Mouse (Mus musculus) adrenal gland, adult 18-20 months (tissue): ENCODE data around the gene Rrbp1. TPM values are rescaled to one million over a fixed set of nuclear protein-coding genes. Genes with fewer than 3 reads are reported as not detected.

Experiments used
- DNase-seq, 2 experiments: peaks; one replicate each; pipeline ENCODE4 v3.0.0; 2021 to 2022; ENCODE audit warnings: low spot score in 2 of 2
- long read RNA-seq, 2 experiments: library from polyadenylated mRNA; stranded (forward); transcript quantifications; one replicate each; pipeline ENCODE4 v2.0.0; 2021
- total RNA-seq, 2 experiments: library from RNA; stranded (reverse); gene quantifications; 1 replicate in 1 of 2; 2 replicates in 1 of 2; pipeline ENCODE4 v1.2.3; 2021

Gene Rrbp1
- 100 to 1,000 TPM; 152 to 176 TPM for total RNA-seq
- long read RNA-seq, experiment 1, full-length matches to known transcripts: 21 of 56 reads
- long read RNA-seq, experiment 1, partial matches to known transcripts: 24 of 56 reads
- long read RNA-seq, experiment 1, other reads (novel, unspliced or antisense): 11 of 56 reads
- long read RNA-seq, experiment 2, full-length matches to known transcripts: 34 of 135 reads
- long read RNA-seq, experiment 2, partial matches to known transcripts: 83 of 135 reads
- long read RNA-seq, experiment 2, other reads (novel, unspliced or antisense): 18 of 135 reads

DNA sequence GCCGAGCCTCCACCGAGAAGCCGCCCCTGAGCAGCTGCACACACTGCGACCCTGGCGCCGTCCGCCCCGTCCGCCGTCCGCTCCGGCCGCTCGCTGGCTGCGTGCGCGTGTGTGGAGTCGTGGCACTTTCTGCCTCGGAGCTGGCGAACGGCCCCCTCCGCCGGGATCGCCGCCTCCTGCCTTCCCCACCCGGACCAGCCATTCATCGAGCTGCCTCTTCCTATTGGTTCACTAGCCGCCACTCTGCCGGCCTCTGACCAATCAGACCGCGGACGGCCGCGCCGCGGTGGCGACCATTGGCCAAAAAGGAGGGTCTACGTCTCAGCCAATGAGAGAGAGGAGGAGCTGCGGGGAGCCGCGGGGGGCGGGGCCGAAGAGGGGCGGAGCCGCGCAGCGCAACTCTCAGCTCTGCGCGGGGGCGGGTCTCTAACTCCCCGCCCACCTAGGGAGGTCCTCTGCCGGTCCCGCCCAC, at the start of gene Rrbp1:
Rrbp1 (minus strand) TSS at position 184 of the 472 bp plus-strand sequence.
- DNase-seq: peak; percentile 96 to 97

- DNase-seq: no peak
Observed at GRCm38 (mm10) chr2:144057735-144058134, 46.7 kb upstream of the Rrbp1 start.

GRCm38 (mm10) chr2:144052410-144053065, 41.5 kb upstream of the Rrbp1 start:
- no peak for DNase-seq

- DNase-seq: no peak
Observed at GRCm38 (mm10) chr2:144050861-144051260, 39.8 kb upstream of the Rrbp1 start.

DNA sequence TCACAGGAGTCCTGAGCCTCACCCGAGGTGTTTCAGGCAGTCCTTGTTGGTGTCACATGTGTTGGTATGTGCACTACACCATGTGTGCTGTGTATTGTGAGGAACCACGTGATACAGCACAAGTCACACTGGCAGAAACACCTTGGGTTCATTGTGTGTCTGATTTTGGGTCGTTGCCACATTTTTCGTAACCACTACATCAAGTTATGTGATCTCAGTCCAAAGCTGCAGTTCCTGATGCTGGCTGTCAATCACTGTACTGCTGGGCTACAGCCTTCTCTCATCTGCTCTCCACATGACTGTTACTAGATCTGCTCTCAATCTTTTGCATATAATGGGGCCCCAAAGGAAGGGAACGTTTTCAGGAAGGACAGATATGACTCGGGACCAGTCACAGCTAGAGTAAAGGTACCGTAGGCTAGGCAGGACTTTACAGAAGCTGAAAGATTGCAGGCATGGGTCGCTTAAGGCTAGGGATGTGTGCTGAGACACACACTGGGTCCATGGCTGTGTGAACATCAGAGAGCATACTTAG, 39.1 kb upstream of the Rrbp1 start:
- no peak for DNase-seq

- no peak for DNase-seq
Observed at GRCm38 (mm10) chr2:144046916-144047315, 35.9 kb upstream of the Rrbp1 start.

- DNase-seq: no peak
Observed at GRCm38 (mm10) chr2:144045756-144046560, 34.9 kb upstream of the Rrbp1 start.

DNA sequence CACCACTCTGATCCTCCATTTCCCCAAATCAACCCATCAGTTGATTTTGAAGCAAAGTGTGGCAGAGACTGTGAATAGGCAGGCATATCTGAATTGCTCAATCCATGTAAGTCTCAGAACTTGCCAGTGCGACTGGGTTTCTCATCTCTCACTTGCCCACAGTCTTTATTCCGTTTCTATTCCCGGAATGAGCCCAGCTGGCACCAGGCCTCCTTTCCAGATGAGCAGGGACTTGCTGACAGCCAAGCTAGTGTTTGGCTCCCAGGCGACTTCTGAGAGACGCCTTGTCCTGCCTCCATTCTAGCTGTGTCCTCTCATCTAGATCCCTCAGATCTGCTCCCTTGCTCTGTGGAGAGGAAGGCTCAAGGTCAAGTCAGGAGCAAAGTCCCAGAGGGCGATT, 33.7 kb upstream of the Rrbp1 start:
- no peak for DNase-seq

- no peak for DNase-seq
Observed at GRCm38 (mm10) chr2:144032664-144033063, 21.6 kb upstream of the Rrbp1 start, which contains the start of gene Banf2. Gene Banf2, plus strand, starts transcription at chr2:144033059.

DNA sequence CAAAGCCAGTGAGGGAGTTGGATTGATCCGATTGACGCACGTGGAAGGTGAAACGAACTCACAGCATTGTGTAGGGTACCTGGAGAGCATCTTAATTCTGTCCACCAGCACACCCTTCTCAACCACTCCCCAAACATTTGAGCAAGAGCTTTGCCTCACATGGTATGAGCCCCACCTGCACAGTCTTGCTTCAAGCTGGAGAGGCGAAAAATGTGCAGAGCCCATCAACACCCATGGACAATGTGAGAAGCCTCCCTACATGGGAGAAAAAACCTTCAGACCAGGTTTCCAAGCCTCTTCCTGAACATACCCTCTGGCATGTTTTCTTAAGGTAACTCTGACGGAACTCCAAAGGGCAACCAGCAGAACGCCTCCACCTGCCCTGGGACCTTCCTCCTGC, 19.7 kb upstream of the Rrbp1 start:
- DNase-seq: no peak

DNA sequence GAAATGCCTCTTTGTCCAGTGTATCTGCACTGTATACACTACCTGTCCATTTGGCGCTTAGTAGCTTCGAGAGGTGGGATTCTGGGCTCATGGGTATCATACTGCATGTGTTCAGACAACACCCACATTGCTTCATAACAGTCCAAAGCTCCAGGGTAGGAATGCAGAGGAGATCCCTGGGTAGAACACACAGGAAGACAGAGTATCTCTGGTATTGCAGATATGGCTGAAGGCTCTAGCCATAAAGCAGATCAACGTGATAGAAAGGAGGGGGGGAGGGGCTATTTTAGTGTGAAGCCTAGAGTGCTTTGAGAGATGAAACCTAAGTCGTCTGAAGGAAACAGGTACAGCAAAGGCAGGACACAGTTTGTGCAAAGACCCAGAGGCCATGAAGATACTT, 15.4 kb upstream of the Rrbp1 start:
- DNase-seq: no peak

DNA sequence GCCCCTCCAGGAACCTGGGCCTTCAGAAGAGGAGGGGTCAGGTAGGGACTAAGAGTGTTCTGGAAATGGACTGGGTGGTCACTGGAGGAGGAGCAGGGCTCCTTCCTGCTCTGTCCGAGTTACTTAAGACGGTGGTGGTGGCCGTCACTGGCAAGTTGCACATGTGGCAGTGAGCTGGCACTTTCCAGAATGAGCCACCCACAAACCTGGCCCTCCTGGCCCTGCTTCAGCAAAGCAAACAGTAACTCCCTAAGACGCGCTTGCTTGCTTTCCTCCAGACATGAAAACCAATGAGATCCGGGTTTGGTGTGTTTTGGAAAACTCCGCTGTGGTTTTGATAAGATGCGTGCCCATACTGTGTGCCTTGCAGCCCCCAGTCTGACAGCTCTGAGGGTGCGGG, 14.3 kb upstream of the Rrbp1 start:
- DNase-seq: no peak

GRCm38 (mm10) chr2:144022441-144022840, 11.4 kb upstream of the Rrbp1 start:
- DNase-seq: no peak

DNA sequence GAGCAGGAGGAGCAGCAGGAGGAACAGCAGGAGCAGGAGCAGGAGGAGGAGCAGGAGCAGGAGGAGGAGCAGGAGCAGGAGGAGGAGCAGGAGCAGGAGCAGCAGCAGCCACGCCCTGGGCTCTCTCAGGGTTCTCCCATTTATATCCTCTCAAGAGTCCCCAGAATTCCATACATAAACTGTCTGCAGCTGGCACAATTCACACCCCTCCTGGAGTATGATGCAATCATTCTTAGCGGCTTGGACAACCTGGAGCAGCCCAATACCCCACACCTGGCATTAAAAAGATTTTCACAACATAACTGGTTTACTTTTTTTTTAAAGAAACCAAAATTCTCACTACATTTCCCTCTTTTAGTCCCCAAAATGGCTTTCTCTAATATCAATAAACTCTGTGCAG, 8.9 kb upstream of the Rrbp1 start:
- no peak for DNase-seq

GRCm38 (mm10) chr2:144015861-144016260, 4.8 kb upstream of the Rrbp1 start:
- DNase-seq: no peak

DNA sequence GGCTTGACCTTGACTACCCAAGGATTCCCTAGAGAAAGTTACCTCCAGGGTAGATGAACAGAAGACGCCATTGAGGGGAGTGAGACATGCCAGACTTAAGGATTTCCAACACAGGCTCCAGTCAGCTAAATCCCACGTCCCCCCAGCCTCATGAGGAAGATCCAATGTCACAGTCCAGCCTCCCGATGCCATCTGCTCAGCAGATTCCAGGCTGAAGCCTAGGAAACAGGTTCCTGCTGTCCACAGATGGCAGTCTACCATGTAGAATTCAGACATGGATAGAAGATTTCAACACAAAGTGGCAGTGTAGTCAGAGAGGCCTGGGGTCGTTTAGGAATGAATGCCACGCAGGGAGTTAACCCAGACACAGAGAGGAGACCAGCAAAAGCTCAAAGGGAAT, 3.4 kb upstream of the Rrbp1 start:
- DNase-seq: no peak

DNA sequence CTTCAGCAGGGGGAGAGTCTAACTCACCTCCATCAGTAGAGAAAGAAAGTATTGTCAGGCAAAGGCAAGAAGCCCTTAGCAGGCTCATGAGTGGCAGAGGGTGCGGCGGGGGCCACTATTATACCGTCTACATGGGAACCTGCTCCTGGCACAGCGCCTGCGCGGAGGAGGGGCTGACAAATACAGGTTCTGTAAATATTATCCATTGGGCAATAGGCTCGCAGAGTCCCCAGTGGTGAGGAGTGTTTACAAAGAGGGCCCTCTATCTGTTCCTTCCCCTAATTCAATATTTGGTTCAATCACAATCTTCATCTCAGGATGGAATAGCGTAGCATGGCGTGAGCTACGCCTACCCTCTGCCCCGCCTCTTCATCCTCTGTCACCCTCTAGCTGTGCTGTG, 3.0 kb upstream of the Rrbp1 start:
- no peak for DNase-seq

- peak; percentile 87 for DNase-seq
Observed at GRCm38 (mm10) chr2:144010282-144011044, 600 bp downstream of the Rrbp1 start.

DNA sequence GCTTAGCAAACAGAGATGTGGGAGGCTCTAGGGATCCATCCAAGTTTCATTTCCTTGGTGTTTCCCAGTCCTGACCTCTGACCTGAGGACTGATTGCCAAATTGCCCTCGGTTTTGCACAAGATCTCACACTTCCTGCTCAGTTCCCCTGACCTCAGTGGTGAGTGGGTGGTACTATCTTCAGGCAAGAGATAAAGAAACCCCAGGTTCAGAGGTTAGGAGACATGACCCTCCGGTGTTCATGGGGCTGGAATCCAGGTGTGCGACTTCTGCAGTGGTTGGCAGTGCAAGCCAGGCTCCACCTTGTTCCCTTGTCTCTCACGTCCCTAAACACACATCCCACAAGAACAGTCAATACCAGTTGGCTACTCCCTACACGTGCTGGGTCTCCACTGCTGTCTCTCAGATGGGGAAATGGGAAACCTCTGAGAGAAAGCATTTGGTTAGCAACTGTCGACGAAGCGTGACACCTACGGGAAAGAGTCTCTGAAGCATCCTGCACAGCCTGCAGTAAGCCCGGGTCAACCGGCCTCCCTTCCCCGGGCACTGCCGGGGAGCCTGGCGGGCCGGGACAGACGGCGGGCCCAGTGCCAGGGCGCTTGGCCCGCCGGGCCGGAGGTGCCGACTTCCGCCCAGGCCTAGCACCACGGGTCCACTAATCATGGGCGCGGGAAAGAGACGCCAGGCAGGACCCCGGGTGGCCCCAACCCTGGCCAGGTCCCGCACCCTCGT, 1.3 kb downstream of the Rrbp1 start:
- peak; percentile 49 to 59 for DNase-seq

DNA sequence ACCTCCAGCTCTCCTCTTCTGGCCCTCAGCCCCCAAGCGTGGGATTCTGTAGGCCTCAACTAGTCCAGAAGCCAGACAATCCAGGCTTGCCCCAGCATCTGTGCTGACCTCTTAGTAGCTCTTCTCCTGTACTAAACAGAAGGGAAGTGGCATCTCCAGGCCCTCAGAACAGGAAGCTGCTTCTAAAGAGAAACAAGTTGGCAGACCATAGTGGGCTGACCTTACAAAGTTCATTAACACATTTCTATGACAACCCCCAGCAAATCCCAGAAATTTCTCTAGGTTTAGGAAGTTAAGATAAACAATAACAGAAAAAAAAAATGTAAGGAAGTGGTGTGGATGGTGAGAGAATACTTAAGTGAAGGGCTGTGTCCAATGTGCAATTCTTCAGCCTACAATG, 2.0 kb downstream of the Rrbp1 start:
- DNase-seq: no peak
